In genomic region chr15:80366899-80367298, GRCm38 (mm10) we compare ENCODE assay signal across 10 mouse cellular contexts.
DNase-seq lines count a peak whose midpoint lies in the region; ATAC-seq and TF ChIP-seq lines count a peak whose summit lies in the region.
"Had no signal": no experiment of that assay in that cellular context is flagged by ENCODE, and none has a peak within 500 bp of the region (broad histone marks: within the 10 kb centered on the region; RNA-seq: fewer than 3 reads in every experiment).

No protein-coding gene starts in this region.

- peak; percentile 76 for DNase-seq in kidney, postnatal 0 days (ENCODE audit: low spot score)
- DNase-seq in kidney, adult 18-20 months = no peak
- peak; percentile 70 for DNase-seq in embryo, embryonic 10 days (ENCODE audit: low spot score)
- peak; percentile 42 for DNase-seq in kidney, postnatal 10 days
- DNase-seq in retina, adult 2 months (ENCODE audit: low read depth, low spot score) = peak; percentile 22
- DNase-seq in Muller cell, postnatal 12 days (ENCODE audit: inconsistent ontology term) = no peak
- DNase-seq in urinary bladder, postnatal 36 days (ENCODE audit: low spot score in 2 of 2) = no peak
- DNase-seq in urinary bladder, adult 18-20 months (ENCODE audit: low spot score in 2 of 2) = no peak
- DNase-seq: right cerebral cortex, postnatal 4 days had no signal

- peak; percentile 49; the same call in 1 of the 2 replicates for ATAC-seq in kidney, postnatal 0 days (replicated peaks; ENCODE audit: low FRiP score, low read depth)

- TF ChIP-seq CTCF in kidney, postnatal 0 days (IDR thresholded peaks at IDR 0.05; ENCODE audit: low read depth) = no peak

- 13% methylated on average over 16 of the region's 16 CpGs for WGBS in kidney, postnatal 0 days

- no peaks in the 10 kb centered on the region for H3K27me3 ChIP-seq in kidney, postnatal 0 days (ENCODE audit: insufficient read depth, low read length)

- 0 out of 2 replicates have a peak, but pooled peaks cover 3% of the 10 kb centered on the region for H3K4me1 ChIP-seq in kidney, postnatal 0 days (replicated peaks; ENCODE audit: insufficient read depth, low read length)

- H3K4me2 ChIP-seq in kidney, postnatal 0 days (ENCODE audit: low read length) = no peak overlapping the region
- H3K4me2 ChIP-seq: heart, embryonic 15.5 days had no signal

- H3K36me3 ChIP-seq in kidney, postnatal 0 days (ENCODE audit: insufficient read depth, low read length) = no peaks in the 10 kb centered on the region
- H3K36me3 ChIP-seq: heart, embryonic 15.5 days had no signal

- no peaks in the 10 kb centered on the region for H3K9me3 ChIP-seq in kidney, postnatal 0 days (replicated peaks; ENCODE audit: low read length)
- H3K9me3 ChIP-seq: heart, embryonic 15.5 days had no signal

- no peak overlapping the region for H3K4me3 ChIP-seq in kidney, postnatal 0 days (replicated peaks; ENCODE audit: low read depth, low read length)
- H3K4me3 ChIP-seq: heart, embryonic 15.5 days had no signal

- no peak overlapping the region for H3K9ac ChIP-seq in kidney, postnatal 0 days (ENCODE audit: low read depth, low read length)
- H3K9ac ChIP-seq: heart, embryonic 15.5 days had no signal

- no peak overlapping the region for H3K27ac ChIP-seq in kidney, postnatal 0 days
- H3K27ac ChIP-seq: heart, embryonic 15.5 days had no signal

Comparison
In these comparisons a context has a peak if more than half of its experiments do, and no peak if none do; other contexts are left out.
1. DNase-seq: peak in kidney, postnatal 0 days (single experiment), embryo, embryonic 10 days (single experiment), kidney, postnatal 10 days (single experiment) and retina, adult 2 months (single experiment); none in kidney, adult 18-20 months (single experiment), Muller cell, postnatal 12 days (single experiment), urinary bladder, postnatal 36 days (0 of 2) and urinary bladder, adult 18-20 months (0 of 2).